Mouse (Mus musculus): ENCODE results near the gene Aadacl3. TPM values are rescaled to one million over a fixed set of nuclear protein-coding genes. Genes with fewer than 3 reads are reported as not detected.

Aadacl3 gene
- not detected for total RNA-seq (2021)
- long read RNA-seq, experiment 1: 0 reads
- long read RNA-seq, experiment 2: 0 reads

GRCm38 (mm10) chr4:144463656-144464055 lies at the start of gene Aadacl3:
TSS of gene Aadacl3 (minus strand) at chr4:144463756.
- DNase-seq (ENCODE audit: low spot score in 2 of 2): no peak

GRCm38 (mm10) chr4:144506518-144506917 lies 43.0 kb upstream of the Aadacl3 start:
- no peak for DNase-seq (ENCODE audit: low spot score in 2 of 2)

GRCm38 (mm10) chr4:144493331-144493730 lies 29.8 kb upstream of the Aadacl3 start:
- no peak for DNase-seq (ENCODE audit: low spot score in 2 of 2)

DNA sequence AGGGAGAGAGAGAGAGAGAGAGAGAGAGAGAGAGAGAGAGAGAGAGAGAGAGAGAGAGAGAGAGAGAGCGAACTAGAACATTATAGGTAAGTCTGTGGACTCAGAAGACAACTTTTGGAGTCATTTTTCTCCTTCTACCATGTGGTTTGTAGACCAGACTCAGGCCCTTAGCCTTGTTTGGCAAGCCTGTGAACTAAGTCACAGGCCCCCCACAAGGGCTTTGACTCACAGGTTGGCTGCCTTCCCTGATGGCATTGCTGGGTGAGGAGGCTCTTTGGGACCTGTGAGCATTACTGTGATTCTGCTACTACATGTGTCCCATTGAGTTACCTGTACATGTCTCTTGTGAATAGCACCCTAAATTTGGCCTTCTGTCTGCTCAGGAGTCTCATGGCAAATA lies 4.5 kb upstream of the Aadacl3 start:
- no peak for DNase-seq (ENCODE audit: low spot score in 2 of 2)

GRCm38 (mm10) chr4:144465206-144465605 lies 1.6 kb upstream of the Aadacl3 start:
- DNase-seq (ENCODE audit: low spot score in 2 of 2): no peak

- no peak for DNase-seq (ENCODE audit: low spot score in 2 of 2)
Observed at GRCm38 (mm10) chr4:144453217-144453616, 10.3 kb downstream of the Aadacl3 start, which contains the start of gene Gm9944. TSS of gene Gm9944 (minus strand) at chr4:144453317.

- no peak for DNase-seq (ENCODE audit: low spot score in 2 of 2)
Observed at GRCm38 (mm10) chr4:144448546-144448945, 15.0 kb downstream of the Aadacl3 start.

- no peak for DNase-seq (ENCODE audit: low spot score in 2 of 2)
Observed at GRCm38 (mm10) chr4:144441582-144441981, 22.0 kb downstream of the Aadacl3 start.

DNA sequence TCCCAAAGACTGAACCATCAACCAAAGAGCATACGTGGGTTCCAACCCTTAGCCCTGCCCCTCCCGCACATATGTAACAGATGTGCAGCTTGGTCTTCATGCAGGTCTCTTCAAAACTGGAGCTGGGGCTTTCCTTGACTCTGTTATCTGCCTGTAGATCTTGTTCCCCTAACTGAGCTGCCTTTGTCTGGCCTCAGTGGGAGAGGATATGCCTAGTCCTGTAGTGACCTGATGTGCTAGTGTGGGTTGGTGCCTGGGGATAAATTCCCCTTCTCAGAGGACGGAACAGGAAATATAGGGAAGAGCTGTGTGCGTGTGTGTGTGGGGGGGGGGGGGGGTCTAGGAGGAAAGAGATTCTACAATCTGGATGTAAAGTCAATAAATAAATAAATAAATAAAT lies 22.5 kb downstream of the Aadacl3 start:
- no peak for DNase-seq (ENCODE audit: low spot score in 2 of 2)

GRCm38 (mm10) chr4:144438672-144439071 lies 24.9 kb downstream of the Aadacl3 start, which contains the start of gene 1700012P22Rik:
TSS of gene 1700012P22Rik (minus strand) at chr4:144438772.
- no peak for DNase-seq (ENCODE audit: low spot score in 2 of 2)

DNA sequence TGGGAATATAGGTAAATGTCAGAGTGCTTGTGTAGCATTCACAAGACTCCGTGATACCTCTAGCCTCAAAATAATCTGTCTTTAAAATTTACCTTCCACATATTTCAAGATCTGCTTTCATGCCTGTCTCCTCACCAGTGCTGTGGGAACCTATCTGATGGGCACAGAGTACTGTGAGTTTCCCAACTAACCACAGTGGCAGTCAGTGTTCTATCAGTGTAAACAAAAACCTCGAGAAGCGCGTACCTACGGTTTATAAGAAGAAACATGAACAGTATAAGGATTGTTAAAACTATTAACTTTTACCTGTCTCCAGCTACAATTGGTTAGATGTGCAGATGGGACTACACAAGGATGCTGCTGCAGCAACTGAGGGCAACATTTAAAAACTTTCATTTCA lies 30.3 kb downstream of the Aadacl3 start:
- no peak for DNase-seq (ENCODE audit: low spot score in 2 of 2)

DNA sequence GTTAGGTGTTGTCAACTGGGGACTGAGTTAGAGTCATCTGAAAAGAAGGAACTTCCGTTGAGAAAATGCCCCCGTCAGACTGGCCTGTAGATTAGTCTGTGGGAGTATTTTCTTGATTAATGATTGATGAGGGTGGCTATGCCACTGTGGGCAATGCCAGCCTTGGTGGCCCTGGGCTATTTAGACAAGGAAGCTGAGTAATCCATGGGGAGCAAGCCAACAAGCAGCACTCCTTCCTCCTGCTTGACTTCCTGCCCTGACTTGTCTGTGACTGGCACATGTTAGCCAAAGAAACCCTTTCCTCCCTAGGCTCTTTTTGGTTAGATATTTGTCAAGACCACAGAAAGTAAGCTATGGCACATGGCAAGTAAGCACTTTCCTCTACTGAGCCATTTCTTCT lies 32.8 kb downstream of the Aadacl3 start:
- no peak for DNase-seq (ENCODE audit: low spot score in 2 of 2)

GRCm38 (mm10) chr4:144428868-144429267 lies 34.7 kb downstream of the Aadacl3 start:
- no peak for DNase-seq (ENCODE audit: low spot score in 2 of 2)

DNA sequence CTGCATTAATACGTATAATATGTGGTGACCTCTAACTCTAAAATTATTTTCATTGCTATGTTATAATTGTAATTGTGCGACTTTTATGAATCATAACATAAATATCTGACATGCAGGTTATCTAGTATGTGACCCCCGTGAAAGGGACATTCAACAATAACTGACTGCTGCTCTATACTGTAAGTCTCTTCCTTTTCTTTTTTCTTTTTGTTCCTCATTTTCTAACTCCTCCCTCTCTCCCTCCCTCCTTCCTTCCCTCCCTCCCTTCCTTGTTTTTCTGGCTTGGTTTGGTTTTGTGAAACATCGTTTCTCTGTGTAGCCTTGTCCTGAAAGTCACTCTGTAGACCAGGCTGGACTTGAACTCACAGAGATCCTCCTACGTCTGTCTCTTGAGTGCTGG lies 39.0 kb downstream of the Aadacl3 start:
- no peak for DNase-seq (ENCODE audit: low spot score in 2 of 2)

GRCm38 (mm10) chr4:144420644-144421043 lies 42.9 kb downstream of the Aadacl3 start:
- no peak for DNase-seq (ENCODE audit: low spot score in 2 of 2)

GRCm38 (mm10) chr4:144408290-144408689 lies 55.3 kb downstream of the Aadacl3 start, which contains the start of gene Pramef12:
TSS of gene Pramef12 (minus strand) at chr4:144408464.
- no peak for DNase-seq (ENCODE audit: low spot score in 2 of 2)

GRCm38 (mm10) chr4:144406261-144406660 lies 57.3 kb downstream of the Aadacl3 start:
- DNase-seq (ENCODE audit: low spot score in 2 of 2): no peak

- peak in 1 of 2 experiments; percentile 51 for DNase-seq (ENCODE audit: low spot score in 2 of 2)
Observed at GRCm38 (mm10) chr4:144404456-144405086, 59.0 kb downstream of the Aadacl3 start.

Other genes with a start within 250 kb of the Aadacl3 start
- gene Pramel5, start 183.3 kb downstream of the Aadacl3 start, total RNA-seq (2021): not detected
- gene Gm13128, start 133.5 kb downstream of the Aadacl3 start, total RNA-seq (2021): not detected
- gene Gm13119, start 105.8 kb downstream of the Aadacl3 start, total RNA-seq (2021): not detected
- gene Pramef20, start 85.8 kb downstream of the Aadacl3 start, total RNA-seq (2021): not detected
- not detected for gene Pramef12, start 55.3 kb downstream of the Aadacl3 start, total RNA-seq (2021)
- gene 1700012P22Rik, start 25.0 kb downstream of the Aadacl3 start, total RNA-seq (2021): not detected
- gene Gm9944, start 10.4 kb downstream of the Aadacl3 start, total RNA-seq (2021): not detected
- gene 9430007A20Rik, start 56.1 kb upstream of the Aadacl3 start, total RNA-seq (2021): not detected
- not detected for gene Gm13124, start 101.4 kb upstream of the Aadacl3 start, total RNA-seq (2021)
- gene Aadacl4, start 150.0 kb upstream of the Aadacl3 start, total RNA-seq (2021): not detected
- gene Gm436, start 222.6 kb upstream of the Aadacl3 start, total RNA-seq (2021): not detected

All from gastrocnemius, postnatal 4 days (tissue).